Mouse (Mus musculus): ENCODE measurements at regions not wholly inside any gene's neighbourhood (a gene's known extent, or its start where the extent isn't known, plus 50 kb on each side); places are given as distances from the start of the nearest gene placed in this dataset.

DNA sequence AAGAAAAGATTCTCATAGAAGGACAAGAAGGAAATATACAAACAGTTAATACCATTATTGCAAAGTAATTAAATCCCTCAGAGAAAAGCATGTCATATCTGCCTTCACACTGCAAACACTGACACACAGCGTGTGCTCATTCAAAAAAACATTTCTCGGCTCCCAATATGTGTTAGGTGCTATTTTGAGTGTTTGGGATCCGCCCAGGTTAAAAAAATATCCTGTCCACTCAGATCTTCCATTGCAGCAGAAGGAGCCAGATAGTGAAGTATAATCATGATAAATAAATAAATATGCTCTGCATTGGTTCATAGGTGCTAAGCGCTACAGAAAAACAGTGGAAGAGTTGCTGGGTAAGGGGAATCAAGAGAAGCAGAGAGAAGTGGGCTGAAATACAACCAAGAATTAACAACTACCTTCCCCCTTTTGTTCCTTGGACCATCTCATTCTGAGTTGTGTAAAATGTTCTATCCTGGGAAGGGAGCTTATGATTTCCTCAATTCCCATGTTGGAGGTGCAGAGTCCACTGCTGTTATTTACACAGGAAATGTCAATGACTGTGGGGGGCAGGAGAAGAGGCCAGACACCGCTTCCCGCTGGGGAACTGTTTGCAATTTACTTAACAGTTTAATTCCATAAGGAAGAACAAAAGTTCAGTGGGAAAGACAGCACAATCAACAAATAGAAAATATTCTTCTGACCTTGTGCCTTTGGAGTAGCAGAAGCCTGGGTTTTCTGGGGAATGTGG lies 139.9 kb downstream of the Tle1 start:
- peaks cover 7% of the 10 kb centered on the region; the same call in 1 of the 2 replicates for H3K4me1 ChIP-seq
- no peak overlapping the region for H3K4me2 ChIP-seq (replicated peaks)
- H3K4me3 ChIP-seq, result no peak overlapping the region
- no peak for ATAC-seq (ENCODE audit: low FRiP score, low read depth)
- no peaks in the 10 kb centered on the region for H3K36me3 ChIP-seq
- no peaks in the 10 kb centered on the region for H3K9me3 ChIP-seq
- H3K27me3 ChIP-seq, result no peaks in the 10 kb centered on the region
- 63% methylated on average over 6 of the region's 6 CpGs for WGBS
- no peak overlapping the region for H3K9ac ChIP-seq
- no peak overlapping the region for H3K27ac ChIP-seq

DNA sequence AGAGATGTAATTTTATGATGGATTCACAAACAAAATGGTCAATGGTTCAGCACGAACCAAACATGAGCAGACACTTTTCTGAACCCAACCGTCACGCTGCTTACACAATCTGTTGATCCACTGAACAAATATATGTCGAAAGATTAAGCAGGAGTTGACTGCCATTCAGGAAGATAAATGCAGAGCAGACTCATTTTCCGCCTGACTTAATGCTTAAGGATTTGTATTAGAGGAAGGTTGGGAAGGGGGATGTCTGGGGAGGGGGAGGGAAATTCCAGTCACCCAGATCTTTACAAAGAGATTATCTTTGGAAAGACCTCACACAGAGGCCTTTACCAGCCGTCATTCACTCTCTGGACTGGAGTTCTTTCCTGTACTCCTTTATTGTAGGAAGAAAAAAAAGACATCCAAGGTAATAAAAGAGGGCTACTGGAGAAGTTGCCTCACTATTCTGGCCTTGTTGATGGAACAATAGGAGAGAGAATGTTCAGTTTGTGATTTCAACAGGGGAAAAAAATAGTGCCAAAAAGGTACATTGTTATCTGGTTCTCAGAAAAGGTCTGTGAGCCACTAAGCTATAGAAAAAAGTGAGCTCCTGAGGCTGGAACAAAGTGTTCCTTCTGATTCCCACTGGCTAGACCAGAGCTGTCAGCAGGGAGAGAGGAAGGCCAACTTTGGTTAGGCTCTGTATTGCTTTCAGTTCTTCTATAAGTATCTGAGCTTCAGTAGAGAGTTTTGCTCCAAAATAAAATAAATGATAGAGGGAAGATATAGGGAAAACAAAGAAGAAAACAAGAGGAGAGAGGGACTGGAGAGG lies 150.9 kb downstream of the Tle1 start:
- Histone ChIP-seq H3K9ac (no peak overlapping the region), H3K9me3 (no peaks in the 10 kb centered on the region), H3K4me1 (no peaks in the 10 kb centered on the region), H3K36me3 (no peaks in the 10 kb centered on the region), H3K27me3 (no peaks in the 10 kb centered on the region), H3K4me3 (no peak overlapping the region), H3K27ac (no peak overlapping the region), H3K4me2 (replicated peaks) (no peak overlapping the region)
- no peak for ATAC-seq (ENCODE audit: low FRiP score, low read depth)
- WGBS, result 52% methylated on average over 6 of the region's 6 CpGs

DNA sequence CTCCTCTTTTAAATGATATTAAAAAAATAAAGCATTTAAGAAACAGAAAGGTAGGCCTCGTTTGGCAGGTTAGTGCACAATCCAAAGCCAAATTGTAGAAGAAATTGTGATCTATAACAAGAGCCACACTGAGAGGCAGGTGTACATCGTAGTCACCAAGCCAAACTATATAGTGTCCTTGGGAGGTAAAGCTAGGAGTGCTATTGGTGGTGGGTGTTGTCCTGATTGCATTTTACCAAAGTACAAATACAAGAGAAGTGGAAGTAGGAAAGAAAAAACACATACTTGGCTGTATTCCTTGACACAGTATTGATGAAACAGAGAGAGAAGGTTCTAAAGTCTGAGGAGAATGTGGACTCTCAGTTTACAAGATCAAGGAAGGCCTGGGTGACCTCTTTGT lies 178.6 kb downstream of the Tle1 start:
- H3K9ac ChIP-seq, result no peak overlapping the region
- no peak overlapping the region for H3K27ac ChIP-seq
- H3K4me1 ChIP-seq, result no peaks in the 10 kb centered on the region
- H3K27me3 ChIP-seq, result no peaks in the 10 kb centered on the region
- no peak overlapping the region for H3K4me2 ChIP-seq (replicated peaks)
- H3K36me3 ChIP-seq, result no peaks in the 10 kb centered on the region
- H3K4me3 ChIP-seq, result no peak overlapping the region
- WGBS, result 85% methylated on average over 2 of the region's 2 CpGs
- no peaks in the 10 kb centered on the region for H3K9me3 ChIP-seq
- ATAC-seq (ENCODE audit: low FRiP score, low read depth), result no peak

DNA sequence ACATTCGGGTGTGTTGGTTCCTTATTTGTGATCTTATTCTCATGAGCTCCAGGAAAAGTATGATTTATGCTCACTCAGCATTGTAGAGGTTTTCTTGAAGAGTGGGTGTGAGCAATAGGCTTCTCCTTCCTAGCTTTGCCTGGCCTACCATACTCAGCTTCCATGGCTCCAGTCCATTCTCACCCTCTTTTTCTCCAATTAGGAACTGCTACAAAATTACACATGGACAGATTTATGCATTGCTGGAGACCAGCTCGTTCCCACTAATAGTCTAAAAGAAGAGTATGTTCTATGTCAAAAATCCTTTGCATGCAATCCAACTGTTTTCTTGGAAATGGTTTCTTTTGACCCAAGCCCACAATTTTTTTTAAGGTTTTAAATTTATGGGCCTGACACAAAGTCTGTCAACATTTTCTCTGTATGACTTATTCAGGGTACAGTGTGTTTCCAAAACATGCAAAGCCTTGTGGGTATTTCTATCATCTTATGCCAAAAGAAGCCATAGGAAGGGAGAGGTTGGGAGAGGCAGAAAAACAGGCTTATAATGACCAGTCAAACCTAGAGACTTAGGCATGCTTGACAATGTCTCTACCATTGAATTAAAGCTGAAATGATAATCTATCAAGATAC lies 186.4 kb downstream of the Tle1 start:
- Histone ChIP-seq H3K4me3 (no peak overlapping the region), H3K36me3 (no peaks in the 10 kb centered on the region), H3K4me1 (no peaks in the 10 kb centered on the region), H3K9ac (no peak overlapping the region), H3K27ac (no peak overlapping the region), H3K27me3 (no peaks in the 10 kb centered on the region), H3K4me2 (replicated peaks) (no peak overlapping the region), H3K9me3 (no peaks in the 10 kb centered on the region)
- 68% methylated on average over 2 of the region's 2 CpGs for WGBS
- no peak for ATAC-seq (ENCODE audit: low FRiP score, low read depth)

DNA sequence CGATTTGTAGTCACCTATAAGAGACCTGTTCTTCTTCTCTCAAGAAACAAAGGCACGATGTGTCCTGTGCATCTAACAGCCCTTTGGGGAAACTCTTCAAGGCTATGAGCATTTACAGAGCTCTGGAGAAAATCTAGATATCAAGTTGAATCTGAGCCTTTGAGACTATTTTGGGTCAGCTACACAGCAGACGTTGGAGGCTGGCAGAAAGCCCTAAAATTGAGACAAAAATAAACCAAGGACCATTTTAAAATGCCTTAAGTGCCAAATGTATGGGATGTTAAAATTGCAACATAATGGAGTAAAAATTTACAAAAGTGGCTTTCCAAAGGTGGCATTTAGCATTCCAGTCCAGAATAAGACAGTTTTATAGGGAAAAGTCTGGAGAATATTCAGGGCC lies 187.1 kb downstream of the Tle1 start:
- ATAC-seq (ENCODE audit: low FRiP score, low read depth), result no peak
- no peaks in the 10 kb centered on the region for H3K36me3 ChIP-seq

DNA sequence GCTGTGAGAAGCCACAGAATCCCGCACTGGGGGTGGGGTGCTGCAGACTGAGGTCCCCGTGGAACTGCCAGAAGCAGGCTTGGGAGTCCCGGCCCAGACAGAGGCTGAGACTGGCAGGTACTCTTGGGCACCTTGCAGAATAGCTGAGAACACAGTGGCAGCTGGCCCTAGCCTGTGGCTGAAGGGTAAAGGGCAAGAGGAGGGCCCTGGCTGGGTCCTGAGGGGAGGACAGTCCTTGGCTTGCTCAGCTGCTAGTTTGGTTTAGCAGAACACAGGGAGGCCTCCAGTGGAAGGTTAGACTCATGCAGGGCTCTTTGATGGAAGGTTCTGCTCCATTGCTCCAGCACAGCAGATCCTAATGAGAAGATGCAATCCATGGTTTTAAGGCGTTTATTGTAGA lies 190.4 kb downstream of the Tle1 start:
- no peaks in the 10 kb centered on the region for H3K27me3 ChIP-seq
- H3K4me2 ChIP-seq (replicated peaks), result no peak overlapping the region
- no peak overlapping the region for H3K27ac ChIP-seq
- no peak for ATAC-seq (ENCODE audit: low FRiP score, low read depth)
- no peak overlapping the region for H3K9ac ChIP-seq
- WGBS, result 91% methylated on average over 4 of the region's 4 CpGs
- H3K9me3 ChIP-seq, result peaks cover 6% of the 10 kb centered on the region
- no peaks in the 10 kb centered on the region for H3K4me1 ChIP-seq
- H3K4me3 ChIP-seq, result no peak overlapping the region
- no peaks in the 10 kb centered on the region for H3K36me3 ChIP-seq

More for the DNA sequence above, 187.1 kb downstream of the Tle1 start:
- Histone ChIP-seq H3K27me3 (no peaks in the 10 kb centered on the region), H3K4me2 (replicated peaks) (no peak overlapping the region), H3K4me1 (no peaks in the 10 kb centered on the region), H3K9me3 (peaks cover 3% of the 10 kb centered on the region), H3K9ac (no peak overlapping the region), H3K4me3 (no peak overlapping the region), H3K27ac (no peak overlapping the region)
- 76% methylated on average over 3 of the region's 3 CpGs for WGBS

DNA sequence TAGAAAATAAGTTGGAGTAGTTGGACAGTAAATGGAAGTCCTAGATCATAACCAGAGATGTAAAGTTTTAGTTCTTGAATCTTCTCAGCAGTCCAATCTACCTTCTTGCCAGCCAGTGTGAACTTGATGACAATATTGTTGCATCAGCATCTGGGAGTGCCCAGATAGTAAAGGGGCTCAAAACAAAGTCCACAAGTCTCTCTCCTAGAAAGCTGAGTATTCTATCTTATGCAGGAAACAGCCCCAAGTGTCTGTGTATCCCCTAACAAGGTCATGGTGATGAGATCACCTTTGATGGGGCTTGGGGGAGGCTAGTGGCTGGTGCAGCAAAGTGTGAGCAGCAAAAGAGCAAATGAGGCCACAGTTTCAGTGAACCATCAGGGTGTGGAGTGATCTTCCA lies 194.8 kb downstream of the Tle1 start:
- Histone ChIP-seq H3K4me2 (replicated peaks) (no peak overlapping the region), H3K27ac (no peak overlapping the region), H3K9me3 (peaks cover 15% of the 10 kb centered on the region), H3K9ac (no peak overlapping the region), H3K4me3 (no peak overlapping the region), H3K27me3 (no peaks in the 10 kb centered on the region), H3K36me3 (no peaks in the 10 kb centered on the region), H3K4me1 (no peaks in the 10 kb centered on the region)
- ATAC-seq (ENCODE audit: low FRiP score, low read depth), result no peak

DNA sequence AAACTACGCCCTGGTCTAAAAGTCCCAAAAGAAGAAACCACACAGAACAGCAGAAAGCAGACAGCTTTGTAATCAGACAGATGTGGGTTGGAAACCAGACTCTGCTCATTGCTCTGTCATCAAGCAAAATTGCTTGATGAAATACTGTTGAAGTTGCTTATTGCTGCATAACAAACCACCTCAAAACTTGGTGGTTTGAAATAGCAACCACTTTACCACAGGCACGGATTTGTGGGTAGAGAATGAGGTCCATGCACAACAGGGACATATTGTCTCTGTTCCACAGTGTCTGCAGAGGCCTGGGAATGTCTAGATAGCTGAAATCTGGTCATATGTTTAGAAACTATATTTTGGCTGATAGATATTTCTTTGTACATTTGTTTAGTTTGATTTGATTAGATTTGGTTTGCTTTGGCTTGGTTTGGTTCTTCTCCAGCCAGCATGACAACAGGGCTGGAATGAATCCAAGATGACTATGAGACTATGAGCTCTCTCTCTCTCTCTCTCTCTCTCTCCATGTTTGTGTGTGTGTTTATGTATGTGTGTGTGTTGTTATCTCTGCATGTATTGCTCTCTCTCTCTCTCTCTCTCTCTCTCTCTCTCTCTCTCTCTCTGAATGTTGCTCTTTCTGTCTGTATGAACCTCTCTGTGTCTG lies 199.4 kb downstream of the Tle1 start:
- no peak overlapping the region for H3K27ac ChIP-seq
- ATAC-seq (ENCODE audit: low FRiP score, low read depth), result no peak
- H3K9me3 ChIP-seq, result 0 out of 2 replicates have a peak, but pooled peaks cover 10% of the 10 kb centered on the region

DNA sequence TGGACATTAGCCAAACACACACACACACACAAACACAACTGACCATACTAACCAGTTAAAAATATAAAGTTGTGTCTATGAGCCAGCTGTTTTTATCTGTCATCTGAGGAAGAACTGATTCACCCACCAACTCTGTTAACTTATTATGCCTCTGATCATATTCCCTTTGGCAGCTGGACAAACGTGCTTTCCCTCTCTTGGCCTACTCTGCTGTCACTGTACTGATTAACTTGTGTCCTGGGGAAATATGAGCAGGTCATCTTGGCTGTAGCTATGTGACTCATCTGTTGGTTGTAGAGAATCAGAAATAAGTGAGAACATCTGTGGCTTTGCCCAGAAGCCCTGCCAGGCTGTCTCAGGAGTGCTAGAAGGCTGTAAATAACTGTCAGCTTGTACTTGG lies 210.9 kb upstream of the Gm11232 start:
- H3K9me3 ChIP-seq, result no peaks in the 10 kb centered on the region
- WGBS, result 40% methylated on average over 1 of the region's 1 CpGs
- H3K9ac ChIP-seq, result no peak overlapping the region
- H3K27me3 ChIP-seq, result no peaks in the 10 kb centered on the region
- no peaks in the 10 kb centered on the region for H3K4me1 ChIP-seq
- no peak overlapping the region for H3K27ac ChIP-seq
- no peak overlapping the region for H3K4me3 ChIP-seq
- H3K4me2 ChIP-seq (replicated peaks), result no peak overlapping the region
- no peaks in the 10 kb centered on the region for H3K36me3 ChIP-seq
- peak; percentile 73 for ATAC-seq (ENCODE audit: low FRiP score, low read depth)

More for the DNA sequence above, 199.4 kb downstream of the Tle1 start:
- Histone ChIP-seq H3K27me3 (no peaks in the 10 kb centered on the region), H3K36me3 (no peaks in the 10 kb centered on the region), H3K4me3 (no peak overlapping the region), H3K4me1 (no peaks in the 10 kb centered on the region), H3K4me2 (replicated peaks) (no peak overlapping the region), H3K9ac (no peak overlapping the region)
- WGBS, result 59% methylated on average over 2 of the region's 2 CpGs

DNA sequence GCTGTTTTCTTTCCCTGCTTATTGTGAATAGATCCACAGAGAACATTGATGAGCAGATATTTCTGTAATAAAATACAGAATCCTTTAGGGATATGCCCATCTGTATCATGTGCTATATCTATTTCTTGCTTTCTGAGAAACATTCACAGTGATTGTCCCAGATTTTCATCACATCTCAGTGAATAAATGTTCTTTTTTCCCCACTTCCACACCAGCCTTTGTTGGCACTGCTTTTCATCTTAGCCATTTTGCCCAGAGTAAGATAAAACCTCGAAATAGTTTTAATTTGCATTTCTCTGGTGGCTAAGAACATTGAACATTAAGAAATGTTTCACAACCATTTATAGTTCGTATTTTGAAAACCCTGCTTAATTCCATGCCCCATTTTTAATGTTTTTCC lies 195.7 kb upstream of the Gm11232 start:
- WGBS, result 80% methylated on average over 2 of the region's 2 CpGs
- ATAC-seq (ENCODE audit: low FRiP score, low read depth), result no peak
- H3K4me2 ChIP-seq (replicated peaks), result no peak overlapping the region

DNA sequence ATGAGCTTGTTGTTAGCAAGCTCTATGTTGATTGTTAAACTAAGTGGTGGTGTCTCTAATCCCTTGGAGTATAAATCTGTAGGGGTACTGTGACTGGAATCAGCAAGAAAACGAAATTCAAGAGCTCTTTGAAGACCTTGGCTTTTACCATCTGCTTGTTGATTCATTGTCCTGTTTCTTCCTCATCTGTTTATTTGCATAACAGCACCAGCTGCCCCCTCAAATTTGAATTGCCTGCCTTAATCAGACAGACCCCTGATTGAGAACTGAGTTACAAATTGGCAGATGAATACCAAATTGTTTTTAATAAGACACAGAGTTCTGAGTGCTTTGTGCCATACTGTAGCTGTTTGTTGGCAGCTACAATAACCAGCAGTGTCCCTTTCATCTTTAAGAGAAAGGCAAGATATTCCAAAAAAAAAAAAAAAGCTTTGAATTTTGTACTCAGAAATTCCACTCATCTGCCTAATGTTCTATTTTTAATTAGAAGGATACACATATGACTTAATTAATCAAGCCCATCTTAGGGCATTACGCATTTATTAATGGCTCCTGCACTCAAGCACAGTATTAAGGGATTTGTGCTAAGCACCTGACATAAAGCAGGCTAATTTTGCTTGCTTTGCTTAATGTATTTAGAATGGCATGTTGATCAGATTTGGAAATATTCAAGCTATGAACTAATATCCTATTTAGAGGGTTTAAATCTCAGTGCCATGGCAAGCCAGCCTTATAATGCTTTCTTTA lies 175.6 kb upstream of the Gm11232 start:
- ATAC-seq (ENCODE audit: low FRiP score, low read depth), result no peak
- WGBS, result 49% methylated on average over 2 of the region's 2 CpGs

More for the DNA sequence above, 195.7 kb upstream of the Gm11232 start:
- H3K27me3 ChIP-seq, result no peaks in the 10 kb centered on the region
- H3K9ac ChIP-seq, result no peak overlapping the region
- H3K4me1 ChIP-seq, result no peaks in the 10 kb centered on the region
- no peak overlapping the region for H3K27ac ChIP-seq
- H3K9me3 ChIP-seq, result no peaks in the 10 kb centered on the region
- no peaks in the 10 kb centered on the region for H3K36me3 ChIP-seq
- no peak overlapping the region for H3K4me3 ChIP-seq

More for the DNA sequence above, 175.6 kb upstream of the Gm11232 start:
- Histone ChIP-seq H3K27me3 (no peaks in the 10 kb centered on the region), H3K4me2 (replicated peaks) (no peak overlapping the region), H3K27ac (no peak overlapping the region), H3K36me3 (no peaks in the 10 kb centered on the region), H3K4me1 (no peaks in the 10 kb centered on the region), H3K4me3 (no peak overlapping the region), H3K9ac (no peak overlapping the region), H3K9me3 (no peaks in the 10 kb centered on the region)

All from limb, embryonic 13.5 days (tissue).